Mouse (Mus musculus): ENCODE results near the gene Rln3. TPM values are rescaled to one million over a fixed set of nuclear protein-coding genes. Genes with fewer than 3 reads are reported as not detected.

Rln3 gene
- total and polyA plus RNA-seq, 3 experiments: not detected

- Histone ChIP-seq H3K4me2 (ENCODE audit: insufficient read depth, low read depth, poor library complexity, severe bottlenecking) (no peak overlapping the region), H3K79me2 (replicated peaks; ENCODE audit: control insufficient read depth, extremely low read depth, insufficient read depth, poor library complexity, severe bottlenecking) (no peaks in the 10 kb centered on the region), H3K4me3 (replicated peaks in 1 of 3; ENCODE audit: low read depth in 2 of 3, low read length in 2 of 3, poor library complexity in 1 of 3) (no peak overlapping the region), H3K9me3 (replicated peaks; ENCODE audit: low read length) (no peaks in the 10 kb centered on the region), H3K27ac (ENCODE audit: insufficient read depth, low read depth) (no peak overlapping the region), H3K4me1 (ENCODE audit: control insufficient read depth in 1 of 2, insufficient read depth in 2 of 2) (peaks cover 9 to 20% of the 10 kb centered on the region in 2 experiments), H3K27me3 (replicated peaks) (peaks cover 2% of the 10 kb centered on the region), H3K9ac (ENCODE audit: insufficient read depth, low read depth) (no peak overlapping the region), H3K36me3 (replicated peaks in 1 of 2; ENCODE audit: control insufficient read depth in 1 of 2, insufficient read depth in 1 of 2, low read length in 1 of 2) (no peaks in the 10 kb centered on the region)
- dilution Hi-C loops (cut with MboI; ENCODE audit: extremely low pct_ligation_motif_present, extremely low pct_unique_long_range_greater_than_20kb, low sequenced_read_pairs): no loop called here
- TF ChIP-seq RAD21 (IDR thresholded peaks at IDR 0.05; ENCODE audit: low read depth, low read length): no peak
- TF ChIP-seq RCOR1 (conservative IDR thresholded peaks at IDR 0.05; ENCODE audit: low read depth, low read length): no peak
- TF ChIP-seq TBP (conservative IDR thresholded peaks at IDR 0.05; ENCODE audit: low read depth, low read length): no peak
- no peak for TF ChIP-seq JUN (IDR thresholded peaks at IDR 0.05; ENCODE audit: insufficient read depth, low read depth, low read length)
- TF ChIP-seq ZNF384 (IDR thresholded peaks at IDR 0.05; ENCODE audit: low read depth, low read length): no peak
- TF ChIP-seq UBTF (IDR thresholded peaks at IDR 0.05; ENCODE audit: low read depth, low read length): no peak
- TF ChIP-seq MYC (IDR thresholded peaks at IDR 0.05; ENCODE audit: low read depth, low read length): no peak
- TF ChIP-seq ETS1 (conservative IDR thresholded peaks at IDR 0.05; ENCODE audit: low read depth, low read length): no peak
- TF ChIP-seq EP300 (IDR thresholded peaks at IDR 0.05; ENCODE audit: low read length): no peak
- TF ChIP-seq JUND (conservative IDR thresholded peaks at IDR 0.05; ENCODE audit: low read depth, low read length): no peak
- TF ChIP-seq ZMIZ1 (IDR thresholded peaks at IDR 0.05; ENCODE audit: low read depth, low read length): no peak
- no peak for TF ChIP-seq MXI1 (IDR thresholded peaks at IDR 0.05; ENCODE audit: low read depth, low read length)
- no peak for TF ChIP-seq CHD1 (IDR thresholded peaks at IDR 0.05; ENCODE audit: low read depth, low read length)
- no peak for TF ChIP-seq TCF12 (IDR thresholded peaks at IDR 0.05; ENCODE audit: low read depth, low read length)
- TF ChIP-seq E2F4 (IDR thresholded peaks at IDR 0.05; ENCODE audit: insufficient replicate concordance, low read depth, low read length): no peak
- DNase-seq (ENCODE audit: extremely low read depth): no peak
- in situ Hi-C loops (cut with MboI; ENCODE audit: low pct_ligation_motif_present, low pct_unique_long_range_greater_than_20kb, low sequenced_read_pairs): no loop called here
These were observed 15.4 kb upstream of the Rln3 start for GRCm38 (mm10) chr8:84060245-84060644.

GRCm38 (mm10) chr8:84059226-84059625 lies 14.4 kb upstream of the Rln3 start:
- no peak overlapping the region for H3K9ac ChIP-seq (ENCODE audit: insufficient read depth, low read depth)
- H3K27ac ChIP-seq (ENCODE audit: insufficient read depth, low read depth): no peak overlapping the region
- dilution Hi-C loops (cut with MboI; ENCODE audit: extremely low pct_ligation_motif_present, extremely low pct_unique_long_range_greater_than_20kb, low sequenced_read_pairs): no loop called here
- peaks cover 7 to 10% of the 10 kb centered on the region in 2 experiments for H3K4me1 ChIP-seq (ENCODE audit: control insufficient read depth in 1 of 2, insufficient read depth in 2 of 2)
- in situ Hi-C loops (cut with MboI; ENCODE audit: low pct_ligation_motif_present, low pct_unique_long_range_greater_than_20kb, low sequenced_read_pairs): loop anchor here (10.0 kb wide), 1 partner anchor 46 kb away; the partner anchor contains the start of gene Dcaf15
- no peak overlapping the region for H3K4me3 ChIP-seq (replicated peaks in 1 of 3; ENCODE audit: low read depth in 2 of 3, low read length in 2 of 3, poor library complexity in 1 of 3)
- H3K27me3 ChIP-seq (replicated peaks): peaks cover 2% of the 10 kb centered on the region
- no peaks in the 10 kb centered on the region for H3K9me3 ChIP-seq (replicated peaks; ENCODE audit: low read length)
- no peak for DNase-seq (ENCODE audit: extremely low read depth)
- H3K4me2 ChIP-seq (ENCODE audit: insufficient read depth, low read depth, poor library complexity, severe bottlenecking): no peak overlapping the region
- no peaks in the 10 kb centered on the region for H3K36me3 ChIP-seq (replicated peaks in 1 of 2; ENCODE audit: control insufficient read depth in 1 of 2, insufficient read depth in 1 of 2, low read length in 1 of 2)
- no peaks in the 10 kb centered on the region for H3K79me2 ChIP-seq (replicated peaks; ENCODE audit: control insufficient read depth, extremely low read depth, insufficient read depth, poor library complexity, severe bottlenecking)
- TF ChIP-seq MAFK (IDR thresholded peaks at IDR 0.05; ENCODE audit: insufficient replicate concordance, low read length) (no peak), TCF12 (IDR thresholded peaks at IDR 0.05; ENCODE audit: low read depth, low read length) (no peak), NRF1 (IDR thresholded peaks at IDR 0.05; ENCODE audit: low read depth, low read length) (no peak), NELFE (IDR thresholded peaks at IDR 0.05; ENCODE audit: low read depth, low read length) (no peak), JUN (IDR thresholded peaks at IDR 0.05; ENCODE audit: insufficient read depth, low read depth, low read length) (no peak), MXI1 (IDR thresholded peaks at IDR 0.05; ENCODE audit: low read depth, low read length) (no peak), IRF4 (IDR thresholded peaks at IDR 0.05; ENCODE audit: low read depth, low read length) (no peak), RAD21 (IDR thresholded peaks at IDR 0.05; ENCODE audit: low read depth, low read length) (peak; percentile 35), ZC3H11A (IDR thresholded peaks at IDR 0.05; ENCODE audit: low read depth, low read length) (no peak), CTCF (conservative IDR thresholded peaks at IDR 0.05 in 1 of 2, IDR thresholded peaks at IDR 0.05 in 1 of 2; ENCODE audit: low read depth in 2 of 2, low read length in 2 of 2) (peak; percentile 6 to 45; a peak in 2 of 4 replicates), USF2 (conservative IDR thresholded peaks at IDR 0.05; ENCODE audit: low read depth, low read length) (no peak), GABPA (IDR thresholded peaks at IDR 0.05; ENCODE audit: insufficient replicate concordance, low read depth, low read length) (no peak), MEF2A (IDR thresholded peaks at IDR 0.05; ENCODE audit: borderline replicate concordance, low read depth, low read length) (no peak), BHLHE40 (IDR thresholded peaks at IDR 0.05; ENCODE audit: low read depth, low read length) (no peak), ETS1 (conservative IDR thresholded peaks at IDR 0.05; ENCODE audit: low read depth, low read length) (no peak), SMC3 (IDR thresholded peaks at IDR 0.05; ENCODE audit: low read depth, low read length) (peak; percentile 34), E2F4 (IDR thresholded peaks at IDR 0.05; ENCODE audit: insufficient replicate concordance, low read depth, low read length) (no peak), PAX5 (IDR thresholded peaks at IDR 0.05; ENCODE audit: low read length) (no peak), ZKSCAN1 (IDR thresholded peaks at IDR 0.05; ENCODE audit: borderline replicate concordance, low read depth, low read length) (no peak)
